Mouse (Mus musculus) spleen, adult 2 months (tissue): ENCODE measurements around the gene Nfya.

Source experiments
- CTCF ChIP-seq: fragments of 200-500 bp; IDR thresholded peaks from 2 replicates; pipeline ENCODE4 v1.5.1; 2011; ENCODE audit warnings: mild to moderate bottlenecking, inconsistent platforms; ENCODE audit not compliant: insufficient read depth, insufficient read length, insufficient replicate concordance; ENCODE audit errors: extremely low read depth
- POLR2A ChIP-seq: fragments of 200-500 bp; IDR thresholded peaks from 2 replicates; pipeline ENCODE4 v1.6.1; 2011; ENCODE audit warnings: low read depth, low read length, inconsistent platforms

- TF ChIP-seq CTCF: no peak
- no peak for TF ChIP-seq POLR2A
Measured at GRCm38 (mm10) chr17:48341947-48342346, 67.8 kb downstream of the Nfya start.
